Mouse (Mus musculus): Measurements from ENCODE around the gene Trim43a. TPM values are rescaled to one million over a fixed set of nuclear protein-coding genes. Genes with fewer than 3 reads are reported as not detected.

Gene Trim43a
- total RNA-seq, 2 experiments from 2014 or later: 0.69 TPM; not detected in 1

Other genes with a start within 250 kb of the Trim43a start
- gene Snx14, start 141.9 kb upstream of the Trim43a start, total RNA-seq (2021): 10 to 100 TPM; 50.1 to 50.2 TPM
- under 1 TPM in 1 of 2 experiments, not detected in 1; 0.88 TPM for gene Gm20537, start 124.3 kb upstream of the Trim43a start, total RNA-seq (2021)
- gene Syncrip, start 98.3 kb upstream of the Trim43a start, total RNA-seq (2021): 10 to 100 TPM; 77.9 to 81.8 TPM
- gene Zfp949, start 32.9 kb upstream of the Trim43a start, total RNA-seq (2021): 10 to 100 TPM; 17.8 to 21.1 TPM
- gene Mthfsl, start 139.4 kb downstream of the Trim43a start, total RNA-seq (2021): 10 to 100 TPM; 29.0 to 32.6 TPM
- gene Bcl2a1d, start 151.0 kb downstream of the Trim43a start, total RNA-seq (2021): under 1 TPM in 1 of 2 experiments, not detected in 1; 0.60 TPM

All from layer of hippocampus, postnatal 14 days (tissue).